Mouse (Mus musculus) stomach, embryonic 16.5 days (tissue): ENCODE data around the gene Arsb. TPM values are rescaled to one million over a fixed set of nuclear protein-coding genes. Genes with fewer than 3 reads are reported as not detected.

Experiments used
- ATAC-seq: fragments of 200-750 bp; cut with Nextera tagmentation; 2 replicates; pipeline ENCODE4 v1.8.0; 2017; ENCODE audit warnings: moderate number of reproducible peaks, moderate TSS enrichment; ENCODE audit not compliant: insufficient read depth, low FRiP score
- H3K27ac ChIP-seq: fragments of 300-500 bp; sonication (generic); 2 replicates; pipeline ENCODE4 v1.5.1; 2014; ENCODE audit warnings: low read length
- H3K27me3 ChIP-seq: fragments of 300-500 bp; sonication (generic); 2 replicates; pipeline ENCODE4 v1.6.1; 2014; ENCODE audit warnings: low read length, control low read depth, mixed read lengths; ENCODE audit not compliant: control insufficient read depth, insufficient read depth
- H3K36me3 ChIP-seq: fragments of 300-500 bp; sonication (generic); 2 replicates; pipeline ENCODE4 v1.6.1; 2014; ENCODE audit warnings: low read length; ENCODE audit not compliant: control insufficient read depth, insufficient read depth
- H3K4me1 ChIP-seq: fragments of 300-500 bp; sonication (generic); 2 replicates; pipeline ENCODE4 v1.6.1; 2014; ENCODE audit warnings: low read length, control low read depth, mixed read lengths; ENCODE audit not compliant: control insufficient read depth, insufficient read depth
- H3K4me2 ChIP-seq: fragments of 300-500 bp; sonication (generic); 2 replicates; pipeline ENCODE4 v1.6.1; 2014; ENCODE audit warnings: low read depth, low read length, mixed read lengths
- H3K4me3 ChIP-seq: fragments of 300-500 bp; sonication (generic); replicated peaks from 2 replicates; pipeline ENCODE4 v1.5.1; 2014; ENCODE audit warnings: mild to moderate bottlenecking, low read length
- H3K9ac ChIP-seq: fragments of 300-500 bp; sonication (generic); 2 replicates; pipeline ENCODE4 v1.6.1; 2014; ENCODE audit warnings: low read length
- H3K9me3 ChIP-seq: fragments of 300-500 bp; sonication (generic); replicated peaks from 2 replicates; pipeline ENCODE4 v1.6.1; 2016; ENCODE audit warnings: low read length, control low read depth; ENCODE audit not compliant: control insufficient read depth
- WGBS: fragments of 180-500 bp; shearing (Covaris S2); extraction: QIAGEN DNeasy Blood & Tissue Kit; methylation state at CpG from one replicate; pipeline ENCODE4 v1.1.7; 2014; 5-methylcytosine and 5-hydroxymethylcytosine counted together
- polyA plus RNA-seq: library from polyadenylated mRNA; unstranded; fragments of >200 nt; fragmentation: Nextera tagmentation; extraction: Ambion mirVana; gene quantifications from 2 replicates; pipeline ENCODE4 v1.2.1, GENCODE M21; 2015

Gene Arsb
- polyA plus RNA-seq, 1 experiment from 2014 or later, result 12.7 TPM

- 43% methylated on average over 9 of the region's 9 CpGs for WGBS
- ATAC-seq, result no peak
- no peak overlapping the region for H3K4me3 ChIP-seq
These were observed 195.7 kb downstream of the Arsb start for GRCm38 (mm10) chr13:93967138-93967537.

GRCm38 (mm10) chr13:93970115-93970514 is 198.7 kb downstream of the Arsb start:
- Histone ChIP-seq H3K4me3 (no peak overlapping the region), H3K9ac (no peak overlapping the region), H3K27me3 (no peaks in the 10 kb centered on the region), H3K9me3 (no peaks in the 10 kb centered on the region), H3K27ac (no peak overlapping the region), H3K4me1 (no peaks in the 10 kb centered on the region), H3K4me2 (no peak overlapping the region), H3K36me3 (no peaks in the 10 kb centered on the region)
- WGBS, result 82% methylated on average over 5 of the region's 5 CpGs
- no peak for ATAC-seq

More at GRCm38 (mm10) chr13:93967138-93967537, 195.7 kb downstream of the Arsb start:
- no peaks in the 10 kb centered on the region for H3K27me3 ChIP-seq
- H3K4me1 ChIP-seq, result no peaks in the 10 kb centered on the region
- H3K9me3 ChIP-seq, result no peaks in the 10 kb centered on the region
- H3K36me3 ChIP-seq, result no peaks in the 10 kb centered on the region
- no peak overlapping the region for H3K9ac ChIP-seq
- no peak overlapping the region for H3K27ac ChIP-seq
- no peak overlapping the region for H3K4me2 ChIP-seq

- 67% methylated on average over 3 of the region's 3 CpGs for WGBS
- no peak overlapping the region for H3K4me2 ChIP-seq
- ATAC-seq, result no peak
- H3K27ac ChIP-seq, result no peak overlapping the region
- no peaks in the 10 kb centered on the region for H3K36me3 ChIP-seq
- H3K9me3 ChIP-seq, result no peaks in the 10 kb centered on the region
- H3K27me3 ChIP-seq, result no peaks in the 10 kb centered on the region
- no peaks in the 10 kb centered on the region for H3K4me1 ChIP-seq
- no peak overlapping the region for H3K4me3 ChIP-seq
- H3K9ac ChIP-seq, result no peak overlapping the region
These were observed 201.0 kb downstream of the Arsb start for GRCm38 (mm10) chr13:93972423-93972822.

- H3K36me3 ChIP-seq, result no peaks in the 10 kb centered on the region
- no peak overlapping the region for H3K9ac ChIP-seq
- H3K9me3 ChIP-seq, result no peaks in the 10 kb centered on the region
- no peaks in the 10 kb centered on the region for H3K4me1 ChIP-seq
- H3K27ac ChIP-seq, result no peak overlapping the region
- no peaks in the 10 kb centered on the region for H3K27me3 ChIP-seq
- WGBS, result 67% methylated on average over 5 of the region's 5 CpGs
- no peak overlapping the region for H3K4me2 ChIP-seq
- ATAC-seq, result no peak
- no peak overlapping the region for H3K4me3 ChIP-seq
These were observed 204.2 kb downstream of the Arsb start for GRCm38 (mm10) chr13:93975668-93976067.

GRCm38 (mm10) chr13:93976897-93977530 is 205.6 kb downstream of the Arsb start:
- no peaks in the 10 kb centered on the region for H3K4me1 ChIP-seq
- no peak overlapping the region for H3K4me3 ChIP-seq
- H3K27me3 ChIP-seq, result no peaks in the 10 kb centered on the region
- no peaks in the 10 kb centered on the region for H3K36me3 ChIP-seq
- H3K27ac ChIP-seq, result no peak overlapping the region
- H3K9ac ChIP-seq, result no peak overlapping the region
- 79% methylated on average over 10 of the region's 10 CpGs for WGBS
- no peak overlapping the region for H3K4me2 ChIP-seq
- H3K9me3 ChIP-seq, result no peaks in the 10 kb centered on the region
- ATAC-seq, result no peak

GRCm38 (mm10) chr13:93978703-93979495 is 207.5 kb downstream of the Arsb start:
- no peaks in the 10 kb centered on the region for H3K4me1 ChIP-seq
- H3K36me3 ChIP-seq, result no peaks in the 10 kb centered on the region
- H3K27me3 ChIP-seq, result no peaks in the 10 kb centered on the region
- H3K27ac ChIP-seq, result no peak overlapping the region
- no peak overlapping the region for H3K4me2 ChIP-seq
- no peak overlapping the region for H3K4me3 ChIP-seq
- no peaks in the 10 kb centered on the region for H3K9me3 ChIP-seq
- 79% methylated on average over 12 of the region's 12 CpGs for WGBS
- H3K9ac ChIP-seq, result no peak overlapping the region
- no peak for ATAC-seq

- Histone ChIP-seq H3K9ac (no peak overlapping the region), H3K27me3 (no peaks in the 10 kb centered on the region), H3K9me3 (no peaks in the 10 kb centered on the region), H3K4me1 (no peaks in the 10 kb centered on the region), H3K4me3 (no peak overlapping the region), H3K4me2 (no peak overlapping the region), H3K36me3 (no peaks in the 10 kb centered on the region), H3K27ac (no peak overlapping the region)
- WGBS, result 71% methylated on average over 1 of the region's 1 CpGs
- no peak for ATAC-seq
These were observed 208.3 kb downstream of the Arsb start for GRCm38 (mm10) chr13:93979754-93980153.

- H3K9ac ChIP-seq, result no peak overlapping the region
- H3K27ac ChIP-seq, result no peak overlapping the region
- ATAC-seq, result no peak
- no peaks in the 10 kb centered on the region for H3K4me1 ChIP-seq
- no peaks in the 10 kb centered on the region for H3K36me3 ChIP-seq
- H3K9me3 ChIP-seq, result no peaks in the 10 kb centered on the region
- H3K4me3 ChIP-seq, result no peak overlapping the region
- 83% methylated on average over 2 of the region's 2 CpGs for WGBS
- no peaks in the 10 kb centered on the region for H3K27me3 ChIP-seq
- no peak overlapping the region for H3K4me2 ChIP-seq
These were observed 213.1 kb downstream of the Arsb start for GRCm38 (mm10) chr13:93984521-93984920.

- H3K9me3 ChIP-seq, result no peaks in the 10 kb centered on the region
- ATAC-seq, result no peak
- no peaks in the 10 kb centered on the region for H3K4me1 ChIP-seq
- H3K4me2 ChIP-seq, result no peak overlapping the region
- WGBS, result 66% methylated on average over 7 of the region's 7 CpGs
- H3K27ac ChIP-seq, result no peak overlapping the region
- H3K4me3 ChIP-seq, result no peak overlapping the region
- H3K9ac ChIP-seq, result no peak overlapping the region
- H3K27me3 ChIP-seq, result no peaks in the 10 kb centered on the region
- H3K36me3 ChIP-seq, result no peaks in the 10 kb centered on the region
These were observed 213.8 kb downstream of the Arsb start for GRCm38 (mm10) chr13:93985181-93985580.
